In the genomic region with DNA sequence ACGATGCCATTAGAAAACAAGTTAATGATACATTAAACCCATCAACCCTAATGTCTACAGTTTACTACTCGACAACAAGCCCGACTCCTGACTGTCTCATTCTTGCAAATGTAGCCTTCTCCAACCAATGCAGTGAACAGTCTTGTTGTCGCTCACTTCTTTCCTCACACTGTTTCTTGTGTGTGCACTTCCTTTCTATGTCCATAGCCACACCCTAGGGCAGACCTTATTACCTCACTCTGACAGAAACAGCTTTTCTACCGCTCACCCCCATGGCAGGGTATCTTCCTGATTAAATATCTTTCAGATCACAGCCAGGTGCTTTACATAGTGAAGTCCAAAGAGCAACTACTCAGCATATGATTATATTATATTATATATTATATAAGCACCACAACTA, we compare ENCODE assay signal across 18 mouse cellular contexts. TPM values are rescaled to one million over a fixed set of nuclear protein-coding genes. Genes with fewer than 3 reads are reported as not detected.
DNase-seq lines count a peak whose midpoint lies in the region; ATAC-seq and TF ChIP-seq lines count a peak whose summit lies in the region.
"Had no signal": no experiment of that assay in that cellular context is flagged by ENCODE, and none has a peak within 500 bp of the region (broad histone marks: within the 10 kb centered on the region; RNA-seq: fewer than 3 reads in every experiment).

No protein-coding gene starts in this region.

- H3K9ac ChIP-seq in kidney, embryonic 16.5 days (replicated peaks; ENCODE audit: low read length), result no peak overlapping the region
- no peak overlapping the region for H3K9ac ChIP-seq in intestine, postnatal 0 days (ENCODE audit: low read depth, low read length)
- H3K9ac ChIP-seq: forebrain, embryonic 15.5 days; limb, embryonic 13.5 days; lung, embryonic 14.5 days; midbrain, embryonic 15.5 days had no signal

- no peak for TF ChIP-seq POLR2A in kidney, adult 2 months (IDR thresholded peaks at IDR 0.05; ENCODE audit: low read depth, low read length)
- no peak for TF ChIP-seq POLR2A in small intestine, adult 2 months (IDR thresholded peaks at IDR 0.05; ENCODE audit: low read depth, low read length)

- peaks cover 32% of the 10 kb centered on the region for H3K4me1 ChIP-seq in kidney, embryonic 16.5 days (ENCODE audit: insufficient read depth, low read length)
- H3K4me1 ChIP-seq in kidney, adult 2 months (ENCODE audit: control insufficient read depth, insufficient read depth, low read length), result peaks cover 15% of the 10 kb centered on the region
- peaks cover 19% of the 10 kb centered on the region for H3K4me1 ChIP-seq in intestine, postnatal 0 days (replicated peaks; ENCODE audit: control insufficient read depth, insufficient read depth, low read length)
- H3K4me1 ChIP-seq in small intestine, adult 2 months (ENCODE audit: control insufficient read depth, insufficient read depth, insufficient read length, low read length), result peaks cover 24% of the 10 kb centered on the region; the same call in 1 of the 2 replicates

- H3K4me3 ChIP-seq in kidney, embryonic 16.5 days (ENCODE audit: low read length), result no peak overlapping the region
- H3K4me3 ChIP-seq in kidney, adult 2 months (ENCODE audit: insufficient read depth, low read depth, low read length), result no peak overlapping the region
- H3K4me3 ChIP-seq in intestine, postnatal 0 days (ENCODE audit: low read depth, low read length), result no peak overlapping the region
- H3K4me3 ChIP-seq in small intestine, adult 2 months (ENCODE audit: low read depth, low read length), result no peak overlapping the region
- H3K4me3 ChIP-seq: forebrain, embryonic 15.5 days; heart, embryonic 13.5 days; limb, embryonic 13.5 days; midbrain, embryonic 15.5 days had no signal

- 38% methylated on average over 5 of the region's 5 CpGs for WGBS in kidney, embryonic 16.5 days
- 35% methylated on average over 5 of the region's 5 CpGs for WGBS in kidney, adult 2 months
- 37% methylated on average over 5 of the region's 5 CpGs for WGBS in intestine, postnatal 0 days
- WGBS in small intestine, adult 2 months, result 33% methylated on average over 5 of the region's 5 CpGs

- H3K27ac ChIP-seq in kidney, embryonic 16.5 days (ENCODE audit: low read length), result no peak overlapping the region
- H3K27ac ChIP-seq in kidney, adult 2 months (ENCODE audit: insufficient read depth, low read depth, low read length), result no peak overlapping the region
- H3K27ac ChIP-seq in intestine, postnatal 0 days (ENCODE audit: low read depth, low read length), result peak overlapping the region; percentile 81; the same call in 1 of the 2 replicates
- peak overlapping the region; percentile 94 for H3K27ac ChIP-seq in small intestine, adult 2 months (ENCODE audit: insufficient read depth, low read depth, low read length)
- H3K27ac ChIP-seq: forebrain, embryonic 15.5 days; limb, embryonic 13.5 days; macrophage had no signal

- TF ChIP-seq CTCF in kidney, adult 2 months (conservative IDR thresholded peaks at IDR 0.05; ENCODE audit: insufficient read depth, insufficient read length, low read depth, low read length), result no peak
- no peak for TF ChIP-seq CTCF in intestine, postnatal 0 days (IDR thresholded peaks at IDR 0.05; ENCODE audit: low read depth)
- TF ChIP-seq CTCF in small intestine, adult 2 months (IDR thresholded peaks at IDR 0.05; ENCODE audit: extremely low read depth, insufficient read length, insufficient replicate concordance, low read depth, low read length), result no peak

- ATAC-seq in kidney, embryonic 16.5 days (ENCODE audit: low FRiP score, low TSS enrichment), result peak; percentile 53; the same call in 1 of the 2 replicates
- peak; percentile 61 for ATAC-seq in granulocyte monocyte progenitor cell, adult 5-6 weeks (replicated peaks; ENCODE audit: poor library complexity, severe bottlenecking)
- peak; percentile 88 for ATAC-seq in intestine, postnatal 0 days

- H3K36me3 ChIP-seq in kidney, embryonic 16.5 days (ENCODE audit: insufficient read depth, low read length), result no peaks in the 10 kb centered on the region
- no peaks in the 10 kb centered on the region for H3K36me3 ChIP-seq in kidney, adult 2 months (ENCODE audit: control insufficient read depth, insufficient read depth, low read length)
- no peaks in the 10 kb centered on the region for H3K36me3 ChIP-seq in intestine, postnatal 0 days (ENCODE audit: control insufficient read depth, insufficient read depth)
- no peaks in the 10 kb centered on the region for H3K36me3 ChIP-seq in small intestine, adult 2 months (ENCODE audit: control insufficient read depth, insufficient read depth, low read length)
- H3K36me3 ChIP-seq: forebrain, embryonic 15.5 days; limb, embryonic 13.5 days; midbrain, embryonic 15.5 days had no signal

- no peak for DNase-seq in kidney, adult 2 months
- no peak for DNase-seq in thymus, postnatal 0 days (ENCODE audit: low spot score)
- DNase-seq in ovary, postnatal 10 days (ENCODE audit: low spot score), result no peak
- DNase-seq in embryo, embryonic 10 days (ENCODE audit: low spot score), result no peak
- DNase-seq: adrenal gland, postnatal 25 days; cerebellum, adult 9-10 months; lung, embryonic 14.5 days; right cerebral cortex, postnatal 14 days; thymus, postnatal 14 days had no signal

- no peaks in the 10 kb centered on the region for H3K27me3 ChIP-seq in kidney, embryonic 16.5 days (ENCODE audit: insufficient read depth, low read length)
- H3K27me3 ChIP-seq in kidney, adult 2 months (replicated peaks; ENCODE audit: control insufficient read depth, insufficient read depth, low read length), result no peaks in the 10 kb centered on the region
- no peaks in the 10 kb centered on the region for H3K27me3 ChIP-seq in intestine, postnatal 0 days (replicated peaks; ENCODE audit: control insufficient read depth, insufficient read depth, low read length)
- H3K27me3 ChIP-seq in small intestine, adult 2 months (ENCODE audit: control insufficient read depth, insufficient read depth, low read length), result no peaks in the 10 kb centered on the region
- H3K27me3 ChIP-seq: forebrain, embryonic 15.5 days; heart, embryonic 13.5 days; limb, embryonic 13.5 days; midbrain, embryonic 15.5 days had no signal

- H3K4me2 ChIP-seq in kidney, embryonic 16.5 days (replicated peaks; ENCODE audit: low read depth, low read length), result peak overlapping the region; percentile 27
- peak overlapping the region; percentile 54 for H3K4me2 ChIP-seq in intestine, postnatal 0 days (replicated peaks; ENCODE audit: low read depth)
- H3K4me2 ChIP-seq: forebrain, embryonic 15.5 days; heart, embryonic 13.5 days; limb, embryonic 13.5 days; lung, embryonic 14.5 days; midbrain, embryonic 15.5 days had no signal

- no peaks in the 10 kb centered on the region for H3K9me3 ChIP-seq in kidney, embryonic 16.5 days (ENCODE audit: low read length)
- H3K9me3 ChIP-seq in intestine, postnatal 0 days (ENCODE audit: control insufficient read depth), result no peaks in the 10 kb centered on the region
- H3K9me3 ChIP-seq: forebrain, embryonic 15.5 days; heart, embryonic 13.5 days; limb, embryonic 13.5 days; midbrain, embryonic 15.5 days had no signal

RNA-seq across cellular contexts. Expression of gene Nfkb1, which starts 15.9 kb away (rescaled TPM):
- polyA plus RNA-seq in kidney, embryonic 16.5 days (2015; fragmentation: Nextera tagmentation; extraction: Ambion mirVana), result 18.5 and 20.4 TPM in 2 replicates
- polyA plus RNA-seq in kidney, adult 2 months (2012; rRNA removed), result 43.1 and 46.0 TPM in 2 replicates
- total RNA-seq in granulocyte monocyte progenitor cell, adult 5-6 weeks (2014; fragmentation: Nextera tagmentation), result 100 and 112 TPM in 2 replicates
- 104 and 117 TPM in 2 replicates for total RNA-seq in granulocyte monocyte progenitor cell, adult 5-6 weeks (2017)
- polyA plus RNA-seq in intestine, postnatal 0 days (2015; fragmentation: Nextera tagmentation; extraction: Ambion mirVana), result 15.2 and 16.7 TPM in 2 replicates
- 34.9 and 94.2 TPM in 2 replicates for polyA plus RNA-seq in small intestine, adult 2 months (2012; rRNA removed)
- polyA plus RNA-seq in thymus, postnatal 0 days (2015; fragmentation: Nextera tagmentation; extraction: Ambion mirVana), result 50.9 and 54.3 TPM in 2 replicates

Comparison
In these comparisons a context has a peak if more than half of its experiments do, and no peak if none do; other contexts are left out.
1. H3K27ac ChIP-seq: peak in intestine, postnatal 0 days (single experiment) and small intestine, adult 2 months (single experiment); none in kidney, embryonic 16.5 days (single experiment) and kidney, adult 2 months (single experiment).
2. Peak in every context shown above with its lines, with median percentiles within 50 percentile points of each other: ATAC-seq.